Mouse (Mus musculus) liver, embryonic 14.5 days (tissue): ENCODE measurements around the gene Pprc1.

ENCODE experiments used
- CTCF ChIP-seq: IDR thresholded peaks from 2 replicates; pipeline ENCODE4 v1.5.1; 2016; ENCODE audit warnings: antibody characterized with exemption, low read depth, control low read depth
- EP300 ChIP-seq: IDR thresholded peaks from 2 replicates; pipeline ENCODE4 v1.6.1; 2016; ENCODE audit warnings: antibody characterized with exemption, low read depth

DNA sequence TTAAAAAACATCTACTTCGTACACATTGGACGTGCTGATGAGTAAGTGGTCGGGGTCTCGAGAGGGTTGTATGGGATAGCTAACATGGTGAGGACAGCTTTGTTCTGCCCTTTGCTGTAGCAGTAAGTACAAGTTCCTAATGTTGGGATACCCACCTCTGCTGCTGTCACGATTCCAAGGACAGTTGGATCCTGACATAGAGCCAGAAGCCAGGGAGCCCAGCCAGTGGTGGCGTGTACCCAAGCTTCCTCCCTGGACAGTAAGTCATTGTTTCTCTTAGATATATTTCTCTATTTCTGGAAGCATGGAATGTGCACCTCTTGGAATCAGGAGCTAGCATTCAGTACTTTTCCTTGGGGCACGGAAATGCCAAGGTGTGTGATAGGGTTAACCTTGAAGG lies 43.2 kb downstream of the Pprc1 start:
- TF ChIP-seq CTCF (no peak), EP300 (no peak)
